Mouse (Mus musculus): ENCODE data around the gene Lpgat1. TPM values are rescaled to one million over a fixed set of nuclear protein-coding genes. Genes with fewer than 3 reads are reported as not detected.

Lpgat1 gene
- total RNA-seq (2022), result 100 to 1,000 TPM; 184 to 194 (median 190) TPM

GRCm38 (mm10) chr1:191717601-191718498 lies at the start of gene Lpgat1:
TSS of gene Lpgat1 (plus strand) at chr1:191717834.
- DNase-seq (ENCODE audit: low spot score in 2 of 2), result peak; percentile 37 to 57

DNA sequence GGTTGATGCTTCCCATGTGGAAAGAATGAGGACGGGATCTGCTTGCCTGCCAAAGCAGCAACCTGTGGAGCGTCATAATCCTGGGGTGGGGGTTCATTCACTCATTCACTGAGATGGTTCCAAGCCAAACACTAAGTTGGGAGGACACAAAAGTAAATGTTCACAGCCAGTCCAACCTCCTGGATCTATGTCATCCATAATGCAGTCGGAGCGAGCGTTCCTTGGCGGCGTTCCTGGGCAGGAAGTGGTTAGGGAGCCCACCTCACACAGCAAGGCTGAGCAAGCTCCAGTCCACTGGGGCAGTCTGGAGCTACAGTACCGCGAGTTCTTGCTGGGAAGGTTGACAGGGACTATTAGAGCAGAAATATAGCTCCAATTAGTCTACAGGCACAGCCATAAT lies 49.6 kb upstream of the Lpgat1 start:
- no peak for DNase-seq (ENCODE audit: low spot score in 2 of 2)

GRCm38 (mm10) chr1:191674071-191674470 lies 43.6 kb upstream of the Lpgat1 start:
- no peak for DNase-seq (ENCODE audit: low spot score in 2 of 2)

GRCm38 (mm10) chr1:191681633-191682032 lies 36.0 kb upstream of the Lpgat1 start:
- no peak for DNase-seq (ENCODE audit: low spot score in 2 of 2)

DNA sequence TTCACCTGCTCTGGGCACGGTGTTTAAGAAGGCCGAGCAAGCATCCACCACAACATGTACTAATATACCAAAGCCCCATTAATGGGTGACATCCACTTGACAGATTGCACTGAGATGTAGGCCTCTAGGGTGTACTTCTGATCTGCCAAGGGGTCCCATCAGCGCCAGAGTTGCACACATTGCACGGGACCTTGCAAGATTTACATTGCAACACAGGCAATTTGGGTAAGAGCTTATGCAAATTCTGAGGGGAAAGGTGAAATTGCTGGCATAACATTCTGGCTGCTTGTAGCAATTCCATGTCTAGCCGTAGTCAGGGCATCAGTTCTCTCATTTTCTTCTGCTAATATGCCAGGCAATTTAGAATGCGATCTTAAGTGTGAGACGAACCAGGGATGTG lies 30.1 kb upstream of the Lpgat1 start:
- DNase-seq (ENCODE audit: low spot score in 2 of 2), result no peak

GRCm38 (mm10) chr1:191693231-191693630 lies 24.4 kb upstream of the Lpgat1 start:
- no peak for DNase-seq (ENCODE audit: low spot score in 2 of 2)

DNA sequence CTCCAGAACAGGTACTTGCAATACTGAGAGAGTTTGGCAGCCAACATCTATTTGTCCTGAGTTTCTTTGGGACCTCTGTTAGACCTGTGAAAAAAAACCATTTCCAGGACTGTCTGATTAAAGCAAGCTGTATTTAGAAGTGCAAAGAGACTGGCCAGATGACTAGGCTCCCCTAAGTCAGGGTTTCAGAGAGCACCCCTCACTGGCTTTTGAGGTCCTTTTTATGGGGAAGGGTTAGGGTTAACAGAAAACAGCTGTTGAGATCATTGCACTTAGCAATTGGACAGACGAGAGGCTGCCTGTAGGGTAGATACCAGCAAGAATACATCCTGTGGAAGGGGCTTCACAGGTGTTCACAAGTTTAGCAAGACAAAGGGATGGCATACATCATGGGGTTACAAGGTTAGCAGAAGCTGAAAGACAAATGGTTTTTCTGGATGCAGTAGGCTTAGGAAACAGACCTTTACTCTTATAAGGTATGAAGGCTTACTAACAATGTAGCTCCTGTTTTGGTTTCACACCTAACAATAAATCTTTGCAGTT lies 19.3 kb upstream of the Lpgat1 start:
- DNase-seq (ENCODE audit: low spot score in 2 of 2), result no peak

DNA sequence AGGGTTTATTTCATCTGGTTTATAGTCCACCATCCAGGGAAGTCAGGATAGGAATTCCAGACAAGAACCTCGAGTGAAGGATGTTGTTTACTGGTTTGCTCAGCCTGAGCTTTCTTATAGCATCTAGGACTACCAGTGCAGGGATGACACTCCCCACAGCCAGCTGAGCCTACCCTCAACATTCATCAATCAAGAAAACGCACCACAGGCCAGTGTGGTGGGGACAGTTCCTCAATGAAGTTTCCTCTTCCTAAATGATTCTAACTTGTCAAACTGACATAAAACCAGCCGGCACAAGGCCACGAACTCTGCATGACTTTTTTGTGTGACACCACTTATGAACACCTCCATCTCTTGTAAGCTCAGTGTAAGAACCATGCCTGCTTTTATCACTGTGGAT lies 13.1 kb upstream of the Lpgat1 start:
- no peak for DNase-seq (ENCODE audit: low spot score in 2 of 2)

- no peak for DNase-seq (ENCODE audit: low spot score in 2 of 2)
Observed at GRCm38 (mm10) chr1:191706541-191707078, 11.0 kb upstream of the Lpgat1 start.

- DNase-seq (ENCODE audit: low spot score in 2 of 2), result no peak
Observed at GRCm38 (mm10) chr1:191709811-191710210, 7.8 kb upstream of the Lpgat1 start.

GRCm38 (mm10) chr1:191712224-191712838 lies 5.3 kb upstream of the Lpgat1 start:
- no peak for DNase-seq (ENCODE audit: low spot score in 2 of 2)

DNA sequence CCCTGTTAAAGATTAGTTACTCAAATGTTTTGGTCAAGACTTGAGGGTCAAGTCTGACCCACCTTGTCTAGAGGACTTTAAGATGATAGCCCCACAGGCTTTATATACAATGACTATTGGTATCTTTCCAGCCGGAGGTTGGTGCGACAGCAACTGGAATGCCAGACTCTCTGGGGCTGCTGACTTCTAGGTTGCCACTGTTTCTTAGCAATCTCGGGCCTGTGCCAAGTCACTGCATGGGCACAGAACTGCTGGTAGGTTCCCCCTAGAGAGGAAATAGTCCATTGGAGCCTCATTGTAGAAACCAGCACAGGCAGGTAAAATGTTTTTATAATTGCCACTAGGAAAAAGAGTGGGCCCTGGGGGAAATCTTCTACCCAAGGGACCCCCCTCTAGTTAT lies 3.8 kb upstream of the Lpgat1 start:
- no peak for DNase-seq (ENCODE audit: low spot score in 2 of 2)

- no peak for DNase-seq (ENCODE audit: low spot score in 2 of 2)
Observed at GRCm38 (mm10) chr1:191715150-191715549, 2.5 kb upstream of the Lpgat1 start.

GRCm38 (mm10) chr1:191717141-191717540 lies 493 bp upstream of the Lpgat1 start:
- no peak for DNase-seq (ENCODE audit: low spot score in 2 of 2)

GRCm38 (mm10) chr1:191718522-191719281 lies 1.1 kb downstream of the Lpgat1 start:
- DNase-seq (ENCODE audit: low spot score in 2 of 2), result peak; percentile 14 to 23

DNA sequence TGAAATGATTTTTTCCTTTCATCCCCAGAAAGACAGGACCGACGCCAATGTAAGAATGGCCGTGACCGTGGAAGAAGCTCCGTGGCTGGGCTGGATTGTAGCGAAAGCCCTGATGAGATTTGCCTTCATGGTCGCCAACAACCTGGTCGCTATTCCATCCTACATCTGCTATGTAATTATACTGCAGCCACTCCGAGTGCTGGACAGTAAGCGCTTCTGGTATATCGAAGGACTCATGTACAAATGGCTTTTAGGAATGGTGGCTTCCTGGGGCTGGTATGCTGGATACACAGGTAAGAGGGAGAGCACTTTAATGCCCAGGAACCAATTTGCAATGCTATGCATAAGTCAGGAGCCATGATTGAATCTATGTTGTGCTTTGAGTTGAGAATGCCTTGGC lies 1.7 kb downstream of the Lpgat1 start:
- DNase-seq (ENCODE audit: low spot score in 2 of 2), result no peak

DNA sequence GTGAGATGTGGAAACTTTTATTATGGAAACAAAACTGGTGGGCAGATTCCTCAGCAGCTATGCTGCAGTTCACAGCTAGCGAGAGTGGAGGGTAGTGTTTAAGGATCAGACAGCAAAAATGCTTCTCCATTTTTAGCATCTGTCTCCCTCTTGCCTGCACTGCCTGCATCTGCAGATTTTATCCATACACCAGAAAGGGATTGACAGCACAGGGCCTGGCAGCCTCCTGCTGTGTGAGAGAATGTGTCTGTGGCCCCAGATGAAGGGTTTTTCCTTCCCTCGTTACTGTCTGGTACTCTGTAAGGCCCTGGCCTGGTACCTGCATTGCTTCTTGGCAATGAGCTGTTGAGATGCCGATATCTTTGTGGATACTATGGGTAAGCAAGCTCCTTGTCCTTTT lies 2.8 kb downstream of the Lpgat1 start:
- DNase-seq (ENCODE audit: low spot score in 2 of 2), result peak; percentile 25 to 28

- no peak for DNase-seq (ENCODE audit: low spot score in 2 of 2)
Observed at GRCm38 (mm10) chr1:191722706-191723105, 5.1 kb downstream of the Lpgat1 start.

- DNase-seq (ENCODE audit: low spot score in 2 of 2), result no peak
Observed at GRCm38 (mm10) chr1:191723675-191724074, 6.0 kb downstream of the Lpgat1 start.

GRCm38 (mm10) chr1:191724385-191725061 lies 6.9 kb downstream of the Lpgat1 start:
- DNase-seq (ENCODE audit: low spot score in 2 of 2), result no peak

DNA sequence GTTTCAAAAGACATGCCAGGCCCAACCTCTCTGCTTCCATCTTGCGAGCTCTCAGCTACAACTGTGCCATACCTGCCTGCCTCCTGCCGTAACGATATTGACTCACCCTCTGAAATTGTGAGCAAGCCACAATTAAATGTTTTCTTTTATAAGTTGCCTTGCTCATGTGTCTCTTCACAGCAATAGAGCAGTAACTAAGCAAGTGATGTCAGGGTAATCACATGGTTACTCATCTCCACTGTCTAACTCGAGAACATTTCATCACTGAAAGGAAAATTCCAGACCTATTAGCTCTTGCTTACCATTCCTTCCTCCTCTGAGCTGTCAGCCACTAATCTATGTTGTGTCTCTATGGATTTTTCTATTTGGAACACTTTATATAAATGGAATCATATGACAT lies 15.0 kb downstream of the Lpgat1 start:
- DNase-seq (ENCODE audit: low spot score in 2 of 2), result no peak
